Comparison of ENCODE assay signal across 7 mouse cellular contexts in the genomic region with DNA sequence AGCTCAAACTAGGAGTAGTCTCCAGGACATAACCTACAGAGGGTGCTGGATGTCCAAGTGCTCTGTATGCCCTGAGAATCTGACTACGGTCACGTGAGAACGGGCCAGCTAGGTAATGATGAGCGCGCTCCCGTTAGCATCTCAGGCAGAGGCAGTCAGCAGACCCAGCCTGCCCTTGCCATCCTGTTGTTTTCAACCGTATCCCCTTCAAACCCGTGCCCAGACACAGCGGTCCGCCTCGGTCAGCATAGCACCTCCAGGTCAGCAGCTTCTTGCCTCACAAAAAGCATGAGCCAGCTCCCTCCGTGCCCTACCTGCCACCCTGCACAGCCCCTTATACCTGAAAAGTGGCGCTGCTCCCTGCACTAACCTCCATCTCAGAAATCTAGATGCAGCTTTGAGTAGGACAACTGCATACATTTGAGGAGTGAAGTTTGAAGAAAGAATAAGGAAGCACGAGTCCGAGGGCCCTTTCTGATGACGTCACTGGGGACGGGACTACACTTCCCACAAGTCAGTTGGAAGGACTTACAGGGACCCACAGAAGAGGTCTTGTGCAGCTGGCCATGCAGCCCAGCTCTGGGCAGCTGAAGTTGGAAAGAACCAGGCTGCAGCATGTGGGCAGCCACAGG. TPM values are rescaled to one million over a fixed set of nuclear protein-coding genes. Genes with fewer than 3 reads are reported as not detected.
DNase-seq lines count a peak whose midpoint lies in the region; ATAC-seq lines count a peak whose summit lies in the region.

No protein-coding gene starts in this region.

- peak; percentile 95 for ATAC-seq in embryonic facial prominence, embryonic 12.5 days (ENCODE audit: insufficient number of reproducible peaks, insufficient read depth, low FRiP score, low TSS enrichment)
- peak; percentile 95 for ATAC-seq in limb, embryonic 11.5 days (ENCODE audit: insufficient number of reproducible peaks, low FRiP score, low TSS enrichment, low read depth)
- ATAC-seq in midbrain, embryonic 14.5 days (ENCODE audit: low FRiP score, low TSS enrichment), result peak; percentile 96

- H3K36me3 ChIP-seq in embryonic facial prominence, embryonic 12.5 days, result no peaks in the 10 kb centered on the region
- H3K36me3 ChIP-seq in limb, embryonic 11.5 days (ENCODE audit: control insufficient read depth, insufficient read depth, low read length), result no peaks in the 10 kb centered on the region
- no peaks in the 10 kb centered on the region for H3K36me3 ChIP-seq in midbrain, embryonic 14.5 days (ENCODE audit: control insufficient read depth, insufficient read depth, low read length)

- H3K4me3 ChIP-seq in embryonic facial prominence, embryonic 12.5 days, result peak overlapping the region; percentile 68
- peak overlapping the region; percentile 66 for H3K4me3 ChIP-seq in limb, embryonic 11.5 days (ENCODE audit: low read depth, low read length)
- H3K4me3 ChIP-seq in midbrain, embryonic 14.5 days (replicated peaks; ENCODE audit: low read depth, low read length), result peak overlapping the region; percentile 80

- peak overlapping the region; percentile 48; the same call in 1 of the 2 replicates for H3K27ac ChIP-seq in embryonic facial prominence, embryonic 12.5 days
- no peak overlapping the region; the same call in 1 of the 2 replicates for H3K27ac ChIP-seq in limb, embryonic 11.5 days (replicated peaks; ENCODE audit: low read depth, low read length)
- H3K27ac ChIP-seq in midbrain, embryonic 14.5 days (replicated peaks; ENCODE audit: low read depth, low read length), result peak overlapping the region; percentile 55; the same call in 1 of the 2 replicates

- H3K9ac ChIP-seq in embryonic facial prominence, embryonic 12.5 days, result peak overlapping the region; percentile 67
- H3K9ac ChIP-seq in limb, embryonic 11.5 days (ENCODE audit: low read length), result peak overlapping the region; percentile 70
- peak overlapping the region; percentile 76 for H3K9ac ChIP-seq in midbrain, embryonic 14.5 days (replicated peaks; ENCODE audit: low read length)

- no peaks in the 10 kb centered on the region for H3K9me3 ChIP-seq in embryonic facial prominence, embryonic 12.5 days
- no peaks in the 10 kb centered on the region for H3K9me3 ChIP-seq in limb, embryonic 11.5 days (ENCODE audit: control insufficient read depth, low read length)
- no peaks in the 10 kb centered on the region for H3K9me3 ChIP-seq in midbrain, embryonic 14.5 days (ENCODE audit: control insufficient read depth, low read length)

- peaks cover 8% of the 10 kb centered on the region; the same call in 1 of the 2 replicates for H3K4me1 ChIP-seq in embryonic facial prominence, embryonic 12.5 days
- H3K4me1 ChIP-seq in limb, embryonic 11.5 days (ENCODE audit: control insufficient read depth, insufficient read depth, low read length), result no peaks in the 10 kb centered on the region
- H3K4me1 ChIP-seq in midbrain, embryonic 14.5 days (ENCODE audit: control insufficient read depth, insufficient read depth, low read length), result 0 out of 2 replicates have a peak, but pooled peaks cover 4% of the 10 kb centered on the region

- under 1% methylated on average over 17 of the region's 17 CpGs for WGBS in embryonic facial prominence, embryonic 12.5 days
- under 1% methylated on average over 17 of the region's 17 CpGs for WGBS in limb, embryonic 11.5 days
- under 1% methylated on average over 17 of the region's 17 CpGs for WGBS in midbrain, embryonic 14.5 days

- peak; percentile 82 for DNase-seq in adrenal gland, postnatal 25 days
- peak; percentile 99 for DNase-seq in heart, adult 11 months
- DNase-seq in kidney, adult 18-20 months, result peak; percentile 92
- peak; percentile 91 for DNase-seq in limb, embryonic 11.5 days (ENCODE audit: low spot score)
- peak; percentile 96 for DNase-seq in midbrain, embryonic 14.5 days
- DNase-seq in spleen, adult 18-20 months, result peak; percentile 75 to 83

- H3K4me2 ChIP-seq in embryonic facial prominence, embryonic 12.5 days (replicated peaks), result peak overlapping the region; percentile 70
- peak overlapping the region; percentile 51 for H3K4me2 ChIP-seq in limb, embryonic 11.5 days (ENCODE audit: low read depth, severe bottlenecking)
- peak overlapping the region; percentile 59 for H3K4me2 ChIP-seq in midbrain, embryonic 14.5 days (ENCODE audit: low read length)

- no peaks in the 10 kb centered on the region for H3K27me3 ChIP-seq in embryonic facial prominence, embryonic 12.5 days
- H3K27me3 ChIP-seq in limb, embryonic 11.5 days (ENCODE audit: control insufficient read depth, insufficient read depth, low read length), result no peaks in the 10 kb centered on the region
- H3K27me3 ChIP-seq in midbrain, embryonic 14.5 days (ENCODE audit: control insufficient read depth, insufficient read depth, low read length), result no peaks in the 10 kb centered on the region

RNA-seq across cellular contexts. Expression of gene Zfp65, which starts 5.0 kb away (rescaled TPM):
- total RNA-seq in adrenal gland, postnatal 25 days (2021), result 9.4 and 13.7 TPM in 2 replicates
- polyA plus RNA-seq in embryonic facial prominence, embryonic 12.5 days (2016; fragmentation: Nextera tagmentation; extraction: Ambion mirVana), result 8.4 and 10.5 TPM in 2 replicates
- 4.0 and 4.7 TPM in 2 replicates for polyA plus RNA-seq in limb, embryonic 11.5 days (2014; fragmentation: Nextera tagmentation; extraction: Ambion mirVana)
- 5.4 and 6.7 TPM in 2 replicates for polyA plus RNA-seq in midbrain, embryonic 14.5 days (2014; fragmentation: Nextera tagmentation; extraction: Ambion mirVana)

RNA-seq across cellular contexts. Expression of gene Zfp85, which starts 31.1 kb away (rescaled TPM):
- 5.1 and 7.7 TPM in 2 replicates for total RNA-seq in adrenal gland, postnatal 25 days (2021)
- polyA plus RNA-seq in embryonic facial prominence, embryonic 12.5 days (2016; fragmentation: Nextera tagmentation; extraction: Ambion mirVana), result 7.5 and 7.7 TPM in 2 replicates
- 5.4 and 7.2 TPM in 2 replicates for polyA plus RNA-seq in limb, embryonic 11.5 days (2014; fragmentation: Nextera tagmentation; extraction: Ambion mirVana)
- 10.5 and 11.1 TPM in 2 replicates for polyA plus RNA-seq in midbrain, embryonic 14.5 days (2014; fragmentation: Nextera tagmentation; extraction: Ambion mirVana)

RNA-seq across cellular contexts. Expression of gene Zfp738, which starts 37.1 kb away (rescaled TPM):
- total RNA-seq in adrenal gland, postnatal 25 days (2021), result 11.1 and 15.0 TPM in 2 replicates
- polyA plus RNA-seq in embryonic facial prominence, embryonic 12.5 days (2016; fragmentation: Nextera tagmentation; extraction: Ambion mirVana), result 14.8 and 14.9 TPM in 2 replicates
- polyA plus RNA-seq in limb, embryonic 11.5 days (2014; fragmentation: Nextera tagmentation; extraction: Ambion mirVana), result 14.0 and 14.2 TPM in 2 replicates
- 13.9 and 15.9 TPM in 2 replicates for polyA plus RNA-seq in midbrain, embryonic 14.5 days (2014; fragmentation: Nextera tagmentation; extraction: Ambion mirVana)

RNA-seq across cellular contexts. Expression of gene Zfp493, which starts 55.5 kb away (rescaled TPM):
- total RNA-seq in adrenal gland, postnatal 25 days (2021), result 3.9 and 4.6 TPM in 2 replicates
- 3.3 and 3.8 TPM in 2 replicates for polyA plus RNA-seq in embryonic facial prominence, embryonic 12.5 days (2016; fragmentation: Nextera tagmentation; extraction: Ambion mirVana)
- 2.8 and 3.1 TPM in 2 replicates for polyA plus RNA-seq in limb, embryonic 11.5 days (2014; fragmentation: Nextera tagmentation; extraction: Ambion mirVana)
- polyA plus RNA-seq in midbrain, embryonic 14.5 days (2014; fragmentation: Nextera tagmentation; extraction: Ambion mirVana), result 2.6 and 3.6 TPM in 2 replicates
